Mouse (Mus musculus) megakaryocyte, adult 5-6 weeks (primary cell): ENCODE measurements at regions not wholly inside any gene's neighbourhood (a gene's known extent, or its start where the extent isn't known, plus 50 kb on each side); places are given as distances from the start of the nearest gene placed in this dataset.

Source experiments
- ATAC-seq: 2 replicates; pipeline ENCODE4 v1.8.0; 2016; ENCODE audit warnings: mild to moderate bottlenecking, inconsistent platforms; ENCODE audit not compliant: poor library complexity, severe bottlenecking

DNA sequence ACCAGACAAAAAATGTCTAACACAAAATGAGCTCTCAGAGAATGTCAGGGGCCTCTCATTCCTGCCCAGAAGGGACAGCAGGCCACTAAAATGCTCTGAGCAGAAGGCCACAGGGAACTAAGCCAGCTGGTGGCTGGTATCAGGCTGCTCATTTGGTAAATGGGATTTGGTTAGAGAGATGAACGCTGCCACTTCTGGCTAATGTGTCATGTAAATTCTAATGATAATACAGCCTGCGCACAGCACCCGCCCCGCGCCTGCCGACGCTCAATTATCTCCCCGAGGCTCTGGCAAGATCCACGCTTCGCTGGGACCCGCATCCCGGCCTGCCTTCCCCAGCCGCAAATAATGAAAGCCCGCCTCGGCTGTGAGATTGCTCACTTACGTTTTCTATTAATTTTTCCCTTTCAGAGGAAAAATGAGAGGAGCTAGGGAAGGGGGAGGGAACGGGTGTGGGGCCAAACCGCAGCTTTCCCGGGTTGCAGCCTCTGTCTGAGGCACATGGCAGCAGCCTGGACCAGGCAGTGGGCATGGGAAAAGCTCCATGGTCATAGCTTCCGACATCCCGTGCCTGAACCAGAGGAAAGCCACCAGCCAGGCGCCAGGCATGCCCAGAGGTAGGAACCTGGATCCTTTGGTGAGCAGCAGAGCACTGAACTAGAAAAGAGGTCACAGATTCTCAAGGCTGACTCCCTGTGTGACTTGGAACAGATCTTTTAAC is 92.2 kb upstream of the Csf3r start:
- ATAC-seq, result no peak

DNA sequence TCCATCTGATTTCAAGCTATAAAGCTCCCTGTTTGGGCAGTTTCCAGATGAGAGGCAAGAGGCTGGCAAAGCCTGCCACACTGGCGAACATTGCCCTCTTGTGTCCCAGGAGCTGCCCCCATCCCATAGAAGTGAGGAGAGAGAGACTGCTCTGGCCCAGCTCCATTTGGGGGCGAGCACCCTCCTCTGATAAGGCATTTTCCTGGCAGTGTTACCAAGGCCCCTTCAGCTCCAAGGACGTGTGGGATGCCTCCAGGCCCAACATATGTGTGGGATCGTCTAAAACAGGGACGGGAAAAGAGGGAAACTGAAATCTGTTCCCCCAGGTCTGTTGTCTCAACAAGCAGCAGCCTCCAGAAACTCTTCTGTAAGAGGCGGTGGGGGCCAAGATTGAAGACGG is 88.0 kb upstream of the Csf3r start:
- no peak for ATAC-seq

DNA sequence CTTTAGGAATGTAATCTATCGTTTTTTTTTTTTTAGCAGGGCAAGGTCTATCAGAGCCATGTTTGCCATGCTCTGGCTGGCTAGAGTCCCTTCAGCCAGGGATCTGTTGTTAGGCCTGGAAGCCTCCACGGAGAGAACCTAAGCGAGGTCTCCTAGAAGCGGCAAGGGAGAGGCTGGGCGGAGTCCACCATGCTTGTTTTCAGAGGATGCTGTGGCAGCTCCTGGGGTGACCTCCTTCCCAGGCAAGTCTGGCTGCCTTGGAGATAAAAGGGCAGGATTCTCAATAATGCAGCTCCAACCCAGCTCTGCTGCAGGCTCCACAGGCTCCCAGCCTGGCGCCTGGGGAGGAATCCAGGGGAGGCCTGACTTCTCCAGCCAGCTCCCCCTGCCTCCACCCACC is 86.2 kb upstream of the Csf3r start:
- no peak for ATAC-seq

DNA sequence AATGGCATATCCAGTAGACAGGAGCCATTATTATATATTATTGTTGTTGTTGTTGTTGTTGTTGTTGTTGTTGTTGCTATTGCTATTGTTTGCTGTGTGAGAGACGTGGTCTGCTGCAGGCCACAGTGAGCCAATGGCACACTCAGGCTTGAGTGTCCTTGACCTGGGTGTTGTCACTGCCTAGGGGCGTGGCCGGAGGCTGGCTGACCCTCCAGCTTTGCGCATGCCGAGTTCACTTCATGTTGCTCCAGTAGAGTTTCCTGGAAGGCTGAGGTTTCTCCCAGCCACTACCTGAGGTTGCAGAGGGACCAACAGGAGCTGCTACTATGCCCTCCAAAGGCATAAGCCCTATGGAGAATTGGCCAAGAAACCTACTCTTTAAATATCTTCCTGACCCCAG is 83.1 kb upstream of the Csf3r start:
- ATAC-seq, result no peak

DNA sequence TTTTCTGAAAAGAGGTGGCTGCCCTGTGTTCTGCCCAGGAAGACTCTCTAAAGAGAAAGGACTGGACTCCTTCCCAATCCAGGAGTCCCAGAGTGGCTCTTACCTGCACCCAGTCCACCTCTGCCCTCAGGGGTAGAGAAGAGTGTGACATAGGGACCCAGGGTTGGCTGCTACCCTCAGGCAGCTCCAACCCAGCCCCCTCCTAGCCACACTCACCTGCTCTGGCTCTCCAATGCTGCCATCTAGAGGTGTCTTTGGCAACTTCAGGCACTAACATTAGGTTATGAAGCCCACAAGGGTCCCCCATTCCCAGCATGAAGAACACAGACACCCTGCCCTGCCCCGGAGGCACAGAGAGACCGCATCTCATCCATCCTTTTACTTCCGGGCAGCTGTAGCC is 82.4 kb upstream of the Csf3r start:
- ATAC-seq, result no peak

DNA sequence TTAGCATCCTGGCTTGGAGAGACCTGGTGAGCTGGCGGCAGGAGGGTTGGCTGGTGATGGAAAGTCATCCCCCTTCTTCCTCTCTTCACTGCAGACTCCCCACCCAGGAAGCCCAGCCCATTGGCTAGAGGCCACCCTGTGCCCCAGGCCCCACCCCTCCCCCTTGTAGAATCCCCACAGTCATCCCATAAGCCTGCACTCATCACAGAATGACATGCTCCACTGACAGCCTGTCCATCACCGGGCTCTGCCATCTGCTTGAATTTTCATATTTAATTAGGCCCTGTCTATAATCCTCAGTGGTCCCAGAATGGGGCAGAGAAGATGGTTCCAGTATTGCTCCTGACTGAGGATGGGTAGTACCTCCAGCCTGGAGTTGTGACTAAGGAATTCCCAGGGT is 79.3 kb upstream of the Csf3r start:
- no peak for ATAC-seq

DNA sequence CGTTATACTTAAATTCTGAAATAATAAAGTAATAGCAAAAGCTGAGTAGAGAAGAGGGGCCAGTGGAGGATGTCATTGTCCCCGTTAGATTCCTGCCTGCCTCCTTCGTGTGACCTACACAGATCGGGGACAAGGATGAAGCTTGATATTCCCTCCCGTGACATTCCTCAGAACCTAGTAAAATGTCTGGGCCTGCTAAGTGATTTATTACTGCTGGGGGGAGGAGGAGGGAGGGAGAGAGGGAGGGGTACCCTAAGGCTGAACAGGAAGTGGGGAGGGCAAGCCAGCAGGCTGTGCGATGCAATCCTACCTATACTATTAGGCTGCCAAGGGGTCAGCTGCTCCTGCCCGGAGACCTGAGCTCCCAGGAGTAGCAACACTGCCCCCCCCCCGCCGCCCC is 64.9 kb upstream of the Csf3r start:
- no peak for ATAC-seq

DNA sequence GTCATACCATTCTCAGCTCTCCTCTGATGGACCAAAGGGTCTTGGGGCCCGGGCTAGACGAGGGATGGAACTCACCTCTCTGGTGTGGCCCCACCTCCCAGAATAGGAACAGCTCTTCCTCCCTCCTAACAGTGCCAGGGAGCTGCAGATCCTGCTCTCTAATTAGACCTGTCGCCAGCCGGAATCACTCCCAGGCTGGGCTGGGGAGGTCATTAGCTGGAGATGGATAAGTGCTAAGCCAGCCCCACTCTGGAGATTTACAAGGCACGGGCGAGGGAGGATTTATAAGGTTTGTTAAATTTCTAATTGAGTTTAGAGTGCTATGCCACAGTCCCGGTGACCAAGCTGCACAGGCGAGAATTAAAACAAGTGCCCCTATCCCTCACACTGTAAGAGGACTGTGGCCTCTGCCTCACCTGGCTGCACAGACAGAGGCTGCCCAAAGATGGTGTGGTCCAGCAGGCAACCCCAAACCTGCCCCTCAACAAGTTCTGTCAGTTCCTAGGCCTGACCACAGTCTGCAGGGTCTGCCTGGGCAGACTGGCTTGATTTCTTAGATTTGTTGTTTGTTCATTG is 63.6 kb upstream of the Csf3r start:
- no peak for ATAC-seq

DNA sequence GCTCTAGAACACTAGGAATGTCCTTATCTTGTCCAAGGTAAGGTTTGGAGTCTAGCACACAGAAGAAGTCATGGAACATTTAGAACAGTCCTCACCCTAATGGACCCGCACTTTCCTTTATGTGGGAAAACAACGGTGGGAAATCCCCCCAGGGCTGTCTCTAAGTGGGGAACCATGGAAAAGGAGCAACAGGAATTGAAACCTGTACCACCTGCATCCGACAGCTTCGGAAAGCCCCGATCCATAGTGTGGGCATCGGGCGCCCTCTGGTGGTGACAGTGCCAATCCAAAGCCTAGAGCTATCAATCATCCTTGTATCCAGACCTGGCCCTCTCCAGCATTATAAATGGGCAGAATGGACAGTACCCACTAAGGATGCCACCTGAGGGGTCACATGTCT is 61.7 kb upstream of the Csf3r start:
- peak; percentile 75 for ATAC-seq
